Mouse (Mus musculus) inflammation-experienced regulatory T-cells, adult 6 months (primary cell): ENCODE data around the gene Pard3b. TPM values are rescaled to one million over a fixed set of nuclear protein-coding genes. Genes with fewer than 3 reads are reported as not detected.

Experiments used
- ATAC-seq: one replicate; pipeline ENCODE4 v1.8.0; 2017
- polyA plus RNA-seq, 3 experiments: library from polyadenylated mRNA; unstranded; fragments of 100-300 nt; shearing (Covaris generic); gene quantifications; one replicate each; pipeline ENCODE4 v1.2.1; 2017

Pard3b gene
- polyA plus RNA-seq, 3 experiments from 2014 or later, result 0.07 to 0.10 TPM; not detected in 1

DNA sequence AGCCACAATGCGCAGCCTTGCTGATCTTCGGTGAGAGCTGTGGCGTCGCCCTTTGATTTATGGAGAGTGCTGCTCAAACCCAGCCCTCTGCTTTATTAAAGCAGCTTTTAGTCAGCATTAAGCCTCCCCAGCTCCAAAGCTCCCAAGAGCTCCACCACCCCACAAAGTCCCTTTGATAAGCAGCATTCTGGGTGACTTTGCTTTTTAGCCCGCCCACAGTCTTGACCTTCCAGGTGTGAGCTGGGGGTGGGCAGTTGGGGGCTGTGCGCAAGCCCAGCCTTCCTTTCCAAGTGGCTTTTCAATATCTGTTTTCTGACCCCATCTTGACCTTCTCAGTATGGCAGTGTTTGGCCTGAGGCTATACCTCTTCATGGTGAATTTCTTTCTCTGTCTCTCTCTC is 1009.5 kb downstream of the Pard3b start:
- ATAC-seq, result no peak

DNA sequence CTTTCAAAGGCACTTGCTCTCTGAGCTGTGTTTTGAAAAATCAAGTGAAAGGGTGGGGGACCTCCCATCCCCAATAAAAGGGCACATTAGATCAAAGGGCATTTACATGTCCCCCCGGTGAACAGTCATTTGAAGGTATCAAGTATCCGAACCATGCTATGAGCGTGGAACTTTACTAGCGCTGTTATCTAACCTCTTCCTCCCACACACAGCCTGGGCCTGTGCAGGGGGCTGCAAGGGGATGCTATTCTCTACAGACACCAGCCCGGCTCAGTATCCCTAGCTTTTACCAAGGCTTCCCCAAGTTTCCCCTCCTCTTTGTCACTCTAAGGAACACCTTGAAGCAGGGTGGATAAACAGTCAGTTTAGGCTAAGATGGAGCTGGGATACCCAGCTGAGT is 1010.0 kb downstream of the Pard3b start:
- ATAC-seq, result no peak

DNA sequence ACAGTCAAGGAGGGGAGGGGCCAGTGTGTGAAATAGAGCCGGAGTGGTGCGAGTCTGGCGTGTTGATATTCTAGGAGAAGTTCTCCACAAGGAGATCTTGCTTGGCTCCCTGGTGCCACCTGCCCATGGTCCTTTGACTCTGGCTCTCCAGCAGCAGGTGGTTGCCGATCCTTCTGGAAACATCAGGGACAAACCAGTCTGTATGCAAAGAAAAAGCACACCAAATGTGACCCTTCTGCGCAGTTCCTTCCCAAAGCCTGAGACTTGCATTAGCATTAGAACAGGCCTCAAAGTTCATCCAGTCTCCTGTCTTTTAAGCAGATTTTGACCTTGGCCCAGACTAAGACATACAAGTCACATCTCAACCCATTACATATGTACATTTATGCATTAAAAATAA is 1011.9 kb downstream of the Pard3b start:
- no peak for ATAC-seq

DNA sequence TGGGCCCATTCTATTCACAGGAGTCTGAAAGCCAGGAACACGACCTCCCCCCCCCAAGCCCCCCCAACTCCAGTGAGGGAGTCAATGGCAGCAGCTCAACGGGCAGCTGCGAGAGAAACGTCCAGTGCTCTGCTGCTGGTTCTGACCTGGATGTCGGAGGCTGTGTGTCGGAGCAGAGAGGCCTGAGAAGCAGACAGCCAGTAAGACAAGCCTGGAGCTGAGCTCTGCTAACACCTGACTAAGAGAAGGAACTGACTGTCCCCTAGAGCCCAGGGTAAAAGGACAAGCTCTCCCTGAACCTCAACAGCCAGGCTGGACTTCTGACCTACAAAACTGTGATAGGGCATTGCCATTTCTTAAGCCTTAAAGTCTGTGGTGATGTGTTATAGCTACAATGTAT is 1015.8 kb downstream of the Pard3b start:
- no peak for ATAC-seq

DNA sequence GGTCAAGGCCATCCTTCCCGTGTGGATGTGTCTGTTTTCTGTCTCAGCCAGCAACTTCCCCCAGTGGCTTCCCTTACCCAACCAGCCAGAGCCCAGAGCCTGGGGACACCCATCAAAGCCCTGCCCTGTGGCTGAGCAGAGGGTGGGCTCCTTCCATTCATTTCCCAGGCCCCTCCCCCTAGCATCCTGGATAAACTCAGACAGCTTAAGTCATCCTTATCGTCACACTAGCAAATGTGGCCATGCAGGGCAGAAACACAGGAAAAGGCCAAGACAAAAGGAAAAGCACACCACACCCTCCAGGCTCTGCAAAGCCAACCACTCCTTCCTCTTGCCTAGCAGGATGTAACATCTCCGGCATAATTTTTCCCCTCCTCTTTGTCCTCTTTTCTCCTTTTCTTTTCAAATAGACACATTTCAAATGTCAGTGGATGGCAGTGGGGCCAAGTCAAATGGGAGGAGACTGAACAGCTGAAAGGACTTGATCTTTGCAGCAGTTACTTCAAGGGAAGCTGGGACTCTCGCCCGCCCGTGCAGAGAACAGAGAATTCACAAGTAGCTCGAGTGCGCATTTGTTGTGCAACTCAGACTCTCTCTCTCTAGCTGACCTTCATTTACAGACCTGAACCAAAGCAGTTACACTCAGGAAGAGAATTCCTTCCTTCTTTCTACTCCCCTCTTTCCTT is 1026.5 kb downstream of the Pard3b start:
- ATAC-seq, result no peak

DNA sequence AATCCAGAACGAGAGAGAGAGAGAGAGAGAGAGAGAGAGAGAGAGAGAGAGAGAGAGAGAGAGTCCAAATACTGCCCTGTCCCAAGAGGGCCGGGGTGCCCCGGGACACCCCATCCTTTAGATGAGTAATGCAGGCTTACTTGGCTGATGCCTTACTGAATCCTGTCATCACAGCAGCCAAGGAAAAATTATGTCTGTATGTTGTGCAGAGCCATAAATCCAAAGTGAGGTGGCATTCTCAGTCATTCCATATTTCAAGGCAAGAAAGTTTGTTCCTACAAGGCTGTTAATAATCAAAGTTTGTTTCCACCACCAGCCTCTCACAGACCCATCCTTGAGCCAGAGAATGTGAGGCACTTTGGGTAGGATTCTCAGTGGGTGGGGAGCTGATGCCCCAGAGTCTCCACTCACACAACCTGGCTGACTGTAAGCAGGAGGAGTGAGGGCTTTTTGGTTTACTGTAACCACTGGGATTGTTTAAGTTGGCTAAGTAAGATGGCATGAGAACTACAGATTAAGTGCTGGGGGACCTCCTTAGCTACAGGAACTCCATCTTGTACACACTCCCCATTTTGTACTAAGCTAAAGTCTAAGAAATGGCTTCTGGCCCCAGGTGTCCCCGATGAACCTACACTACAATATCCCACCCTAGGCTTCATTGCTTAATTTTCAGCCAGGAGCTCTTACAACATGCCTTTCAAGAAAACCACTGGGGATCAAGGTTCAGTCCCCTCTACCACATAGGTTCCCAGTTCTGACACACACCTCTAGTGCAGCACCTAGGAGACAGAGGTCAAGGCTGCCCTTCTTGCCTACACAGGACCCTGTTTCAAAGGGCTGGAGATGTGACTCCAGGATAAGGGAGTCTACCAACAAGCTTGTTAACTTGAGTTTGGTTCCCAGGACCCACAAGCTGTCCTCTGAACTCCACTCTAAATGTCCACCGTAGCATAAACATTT is 1027.4 kb downstream of the Pard3b start:
- no peak for ATAC-seq

DNA sequence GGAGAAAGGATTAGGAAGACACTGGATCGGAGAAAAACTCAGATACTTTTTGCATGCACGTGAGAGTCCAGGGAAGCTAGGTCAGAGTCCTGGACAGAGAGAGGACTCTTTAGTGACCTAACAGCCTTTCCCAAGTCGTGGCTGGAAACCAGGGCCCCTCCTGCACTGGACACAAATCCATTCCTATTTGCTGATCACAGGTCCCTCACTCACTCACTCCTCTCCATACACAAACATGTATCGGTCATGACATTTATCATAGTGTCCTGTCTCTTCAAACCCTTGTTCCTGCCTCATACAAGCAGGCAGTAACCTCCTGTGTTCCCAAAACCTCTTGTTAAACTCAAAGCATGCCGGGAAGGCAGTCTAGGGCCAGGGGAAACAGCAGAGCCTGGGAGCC is 1028.2 kb downstream of the Pard3b start:
- no peak for ATAC-seq

DNA sequence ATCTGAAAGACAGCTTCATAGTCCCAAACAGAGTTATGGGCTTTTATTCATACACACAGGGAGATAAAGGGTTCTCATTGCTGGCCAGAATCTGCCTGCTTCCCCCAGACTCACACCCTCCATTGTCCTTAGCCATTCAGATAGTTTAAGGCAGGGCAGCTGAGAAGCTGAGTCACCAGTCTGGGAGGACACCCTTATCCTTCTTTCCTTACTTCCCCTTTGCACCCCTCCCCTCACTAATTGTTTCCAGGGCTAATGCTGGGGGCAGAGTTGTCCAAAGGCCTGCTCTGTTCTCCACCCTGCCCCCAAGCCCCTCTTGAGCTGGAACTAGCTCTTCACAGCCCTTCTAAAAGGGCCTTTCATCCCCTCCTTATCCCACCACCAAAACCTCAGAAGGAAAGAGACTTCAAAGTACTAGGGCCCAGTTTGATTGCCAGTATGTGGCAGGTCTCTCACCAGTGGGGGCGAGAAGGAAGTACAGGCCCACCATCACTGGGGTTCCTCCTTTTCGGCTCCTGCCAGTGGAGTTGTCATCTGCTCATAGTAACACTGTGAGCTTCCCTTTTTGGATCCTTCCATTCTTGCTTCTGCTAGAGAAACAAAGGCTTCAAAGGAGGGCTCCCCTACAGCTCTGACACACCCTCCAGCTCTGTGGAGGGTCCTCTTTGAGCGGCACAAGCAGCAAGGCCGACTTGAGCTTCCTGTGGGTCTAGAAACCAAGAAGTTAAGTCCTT is 1040.2 kb downstream of the Pard3b start:
- no peak for ATAC-seq

DNA sequence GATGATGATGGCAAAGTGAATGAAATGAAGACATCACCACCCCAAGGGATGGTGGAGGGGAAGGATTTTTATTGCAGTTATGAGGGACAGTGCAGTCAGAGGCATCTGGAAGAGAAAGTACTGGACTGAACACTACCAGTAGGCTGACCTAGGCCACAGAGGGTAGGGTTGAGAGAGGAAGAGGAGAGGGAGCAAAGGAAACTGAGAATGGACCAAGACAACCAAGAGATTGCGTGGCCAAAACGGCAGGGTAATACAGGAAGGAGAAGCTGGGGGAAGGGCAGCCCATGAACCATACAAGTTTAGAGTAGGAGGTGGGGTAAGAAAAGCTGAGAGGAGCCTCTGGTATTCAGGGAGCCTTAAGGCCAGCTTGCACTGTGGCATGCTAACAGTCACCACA is 1040.8 kb downstream of the Pard3b start:
- no peak for ATAC-seq

DNA sequence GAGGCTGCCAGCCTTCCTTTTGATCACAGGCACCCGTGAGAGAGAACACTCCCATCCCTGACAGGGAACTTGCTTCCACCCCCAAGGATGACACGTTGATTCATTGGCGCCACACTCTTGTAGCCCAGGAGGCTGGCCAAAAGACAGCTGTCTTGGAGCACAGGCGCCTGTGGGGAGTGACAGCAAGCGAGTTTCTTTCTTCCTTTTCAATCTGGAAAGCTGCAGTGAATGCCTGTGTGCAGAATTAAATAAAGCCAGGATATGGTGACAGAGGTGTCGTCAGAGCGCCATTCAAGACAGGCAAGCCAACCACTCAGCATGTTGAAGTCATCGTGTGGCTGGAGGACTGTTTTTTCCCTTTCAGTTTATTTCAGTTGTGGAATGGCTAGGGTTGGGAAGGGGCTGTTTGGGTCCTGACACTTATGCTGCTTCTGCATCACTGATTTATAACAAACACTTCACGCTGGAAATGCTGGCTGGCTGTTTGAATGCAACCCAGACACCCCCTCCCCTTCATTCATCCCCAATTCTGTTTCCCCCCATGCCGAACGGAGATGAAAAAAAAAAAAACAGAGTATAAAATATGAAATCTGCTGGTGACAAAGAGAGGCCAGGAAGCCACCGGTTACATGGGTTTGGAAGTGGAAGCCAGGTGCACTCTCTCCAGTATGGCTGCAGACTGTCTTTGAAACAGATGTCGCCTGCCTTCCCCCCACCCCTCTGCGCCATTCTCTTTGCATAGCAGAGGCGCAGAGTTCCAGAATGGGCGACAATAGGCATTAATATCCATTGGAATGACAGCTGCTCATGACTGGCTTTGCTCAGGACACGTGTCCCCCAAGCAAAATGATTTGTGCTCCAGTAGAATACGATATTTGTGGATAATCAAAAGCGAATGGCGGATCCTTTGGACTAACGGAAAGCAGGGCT is 1044.1 kb downstream of the Pard3b start:
- ATAC-seq, result no peak

DNA sequence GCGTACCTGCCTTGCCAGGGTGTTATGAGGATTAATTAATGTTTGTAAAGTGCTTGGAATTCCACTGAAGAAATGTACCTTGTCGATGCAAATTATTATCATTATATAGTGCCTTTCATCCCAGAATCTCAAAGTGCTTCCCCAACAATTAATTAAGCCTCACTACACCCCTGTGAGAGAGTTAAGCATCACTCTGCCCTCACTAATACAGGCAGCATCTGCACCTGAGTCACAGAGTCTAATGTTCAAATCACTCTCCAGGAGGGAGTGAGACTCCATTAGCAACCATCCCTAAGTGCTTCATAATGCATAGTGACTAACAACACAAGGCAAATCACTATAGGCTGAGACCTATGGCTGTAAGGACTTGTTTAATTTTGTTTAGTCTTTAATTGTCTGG is 1044.9 kb downstream of the Pard3b start:
- ATAC-seq, result no peak

DNA sequence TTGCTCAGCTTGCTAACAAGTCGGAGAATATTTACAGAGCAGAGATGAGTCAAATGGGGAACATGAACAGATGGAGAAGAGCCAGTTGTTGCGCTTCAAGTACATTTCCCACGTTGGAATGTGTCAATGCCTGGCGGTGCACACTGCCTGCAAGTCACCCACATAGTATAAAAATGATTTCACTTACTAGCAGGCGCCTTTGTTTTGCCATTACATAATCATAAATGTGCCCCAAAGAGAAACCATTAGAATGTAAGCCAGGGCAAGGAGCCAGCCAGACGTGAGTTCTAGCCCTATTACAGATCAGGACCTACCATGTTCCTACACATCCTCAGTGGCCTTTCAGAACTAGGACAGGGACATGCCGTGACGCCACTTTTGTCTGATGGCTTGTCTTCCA is 1048.9 kb downstream of the Pard3b start:
- ATAC-seq, result no peak

DNA sequence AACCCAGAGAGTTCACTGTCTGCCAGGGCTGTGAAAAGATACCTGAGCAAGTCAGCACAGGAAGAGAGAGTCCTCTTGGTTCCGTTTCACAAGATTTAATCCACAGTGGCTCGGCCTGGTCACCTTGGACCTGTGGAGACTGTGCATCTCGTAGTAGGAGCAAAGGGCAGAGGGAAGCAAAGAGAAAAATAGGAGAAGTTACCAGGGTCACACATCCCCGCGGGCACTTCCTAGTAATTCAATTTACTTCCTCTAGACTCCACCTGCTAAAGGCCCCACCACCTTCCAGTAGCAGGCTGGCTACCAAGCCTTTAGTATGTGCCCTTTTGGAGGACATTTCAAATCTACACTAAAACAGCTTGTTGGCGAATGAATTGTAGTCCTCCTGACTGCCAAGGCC is 1052.6 kb downstream of the Pard3b start:
- no peak for ATAC-seq
